Mouse (Mus musculus) myocyte (in vitro differentiated cells): ENCODE results near the gene Klhdc10. TPM values are rescaled to one million over a fixed set of nuclear protein-coding genes. Genes with fewer than 3 reads are reported as not detected.

Source experiments
- H3K27me3 ChIP-seq: one replicate; pipeline ENCODE4 v1.6.1; 2011; ENCODE audit not compliant: control insufficient read depth, insufficient read depth, insufficient read length
- H3K36me3 ChIP-seq: one replicate; pipeline ENCODE4 v1.6.1; 2011; ENCODE audit not compliant: control insufficient read depth, insufficient read depth
- H3K4me2 ChIP-seq: one replicate; pipeline ENCODE4 v1.6.1; 2011; ENCODE audit warnings: low read depth, control low read depth
- H3K4me3 ChIP-seq: one replicate; pipeline ENCODE4 v1.5.1; 2011; ENCODE audit warnings: mild to moderate bottlenecking, control low read depth, moderate library complexity
- H3K79me2 ChIP-seq: one replicate; pipeline ENCODE4 v1.6.1; 2011; ENCODE audit not compliant: control insufficient read depth, insufficient read depth
- H3ac ChIP-seq: one replicate; pipeline ENCODE4 v1.6.1; 2011; ENCODE audit not compliant: control insufficient read depth, insufficient read length
- CEBPB ChIP-seq: IDR thresholded peaks from 2 replicates; pipeline ENCODE4 v1.6.1; 2011; ENCODE audit warnings: mild to moderate bottlenecking, moderate library complexity; ENCODE audit not compliant: poor library complexity, insufficient read depth, severe bottlenecking
- E2F4 ChIP-seq: IDR thresholded peaks from one replicate; pipeline ENCODE4 v1.6.1; 2011; ENCODE audit warnings: mild to moderate bottlenecking, control low read depth, moderate library complexity; ENCODE audit not compliant: insufficient read depth
- MAX ChIP-seq: IDR thresholded peaks from one replicate; pipeline ENCODE4 v1.6.1; 2011; ENCODE audit warnings: low read depth, mild to moderate bottlenecking, control low read depth
- MYOD1 ChIP-seq, 3 experiments: IDR thresholded peaks; one replicate each; pipeline ENCODE4 v1.6.1; 2011; ENCODE audit warnings: control low read depth in 2 of 3, low read depth in 2 of 3, mild to moderate bottlenecking in 2 of 3, moderate library complexity in 1 of 3; ENCODE audit not compliant: insufficient read length in 2 of 3, control insufficient read depth in 1 of 3
- MYOG ChIP-seq, 3 experiments: IDR thresholded peaks; one replicate each; pipeline ENCODE4 v1.6.1; 2011; ENCODE audit warnings: control low read depth in 2 of 3, low read depth in 2 of 3, mild to moderate bottlenecking in 2 of 3; ENCODE audit not compliant: insufficient read length in 2 of 3, control insufficient read depth in 1 of 3, insufficient read depth in 1 of 3
- POLR2A ChIP-seq: IDR thresholded peaks from one replicate; pipeline ENCODE4 v1.6.1; 2011; ENCODE audit warnings: low read depth, mild to moderate bottlenecking, control low read depth, moderate library complexity; ENCODE audit not compliant: insufficient read length
- POLR2AphosphoS2 ChIP-seq: IDR thresholded peaks from one replicate; pipeline ENCODE4 v1.6.1; 2011; ENCODE audit warnings: low read depth, control low read depth; ENCODE audit not compliant: insufficient read length
- REST ChIP-seq: IDR thresholded peaks from one replicate; pipeline ENCODE4 v1.6.1; 2011; ENCODE audit warnings: mild to moderate bottlenecking, control low read depth, moderate library complexity; ENCODE audit not compliant: insufficient read depth, insufficient read length
- SRF ChIP-seq: IDR thresholded peaks from one replicate; pipeline ENCODE4 v1.6.1; 2011; ENCODE audit warnings: low read depth; ENCODE audit not compliant: control insufficient read depth, insufficient read length
- TCF12 ChIP-seq: IDR thresholded peaks from one replicate; pipeline ENCODE4 v1.6.1; 2011; ENCODE audit warnings: mild to moderate bottlenecking, control low read depth; ENCODE audit not compliant: poor library complexity, insufficient read depth, severe bottlenecking
- TCF3 ChIP-seq: IDR thresholded peaks from one replicate; pipeline ENCODE4 v1.6.1; 2011; ENCODE audit warnings: low read depth, control low read depth; ENCODE audit not compliant: insufficient read length
- USF1 ChIP-seq: IDR thresholded peaks from one replicate; pipeline ENCODE4 v1.6.1; 2011; ENCODE audit warnings: low read depth, mild to moderate bottlenecking, control low read depth, moderate library complexity
- polyA plus RNA-seq: library from polyadenylated mRNA; unstranded; fragments of >200 nt; fragmentation: generic; extraction: Trizol; gene quantifications from one replicate; pipeline ENCODE4 v1.2.1, GENCODE M21; 2012; ENCODE audit warnings: missing spikeins

Klhdc10 gene
- polyA plus RNA-seq, 1 experiment: 49.1 TPM

GRCm38 (mm10) chr6:30476025-30476765, 74.5 kb downstream of the Klhdc10 start:
- TF ChIP-seq POLR2AphosphoS2: no peak
- TF ChIP-seq E2F4: no peak
- no peak for TF ChIP-seq TCF12
- no peak for TF ChIP-seq SRF
- no peak for TF ChIP-seq MYOG (IDR thresholded peaks at IDR 0.05; ENCODE audit: control insufficient read depth in 1 of 3, insufficient read depth in 1 of 3, insufficient read length in 2 of 3, low read depth in 2 of 3)
- no peak overlapping the region for H3K4me2 ChIP-seq
- H3ac ChIP-seq: no peak overlapping the region
- H3K27me3 ChIP-seq: no peaks in the 10 kb centered on the region
- no peaks in the 10 kb centered on the region for H3K79me2 ChIP-seq
- peaks cover 17% of the 10 kb centered on the region for H3K36me3 ChIP-seq
- no peak overlapping the region for H3K4me3 ChIP-seq

- Histone ChIP-seq H3K4me3 (no peak overlapping the region), H3ac (no peak overlapping the region), H3K27me3 (no peaks in the 10 kb centered on the region), H3K36me3 (peaks cover 23% of the 10 kb centered on the region), H3K4me2 (no peak overlapping the region), H3K79me2 (no peaks in the 10 kb centered on the region)
- TF ChIP-seq TCF3 (no peak), SRF (no peak), MYOD1 (IDR thresholded peaks at IDR 0.05; ENCODE audit: control insufficient read depth in 1 of 3, insufficient read length in 2 of 3, low read depth in 2 of 3) (no peak), USF1 (no peak), TCF12 (no peak), POLR2AphosphoS2 (no peak), E2F4 (no peak), POLR2A (no peak), CEBPB (no peak), REST (no peak), MAX (no peak), MYOG (IDR thresholded peaks at IDR 0.05; ENCODE audit: control insufficient read depth in 1 of 3, insufficient read depth in 1 of 3, insufficient read length in 2 of 3, low read depth in 2 of 3) (no peak)
These were observed 75.6 kb downstream of the Klhdc10 start for GRCm38 (mm10) chr6:30477210-30477714.

GRCm38 (mm10) chr6:30477784-30478183, 76.1 kb downstream of the Klhdc10 start:
- TF ChIP-seq REST (no peak), POLR2A (no peak), MYOG (IDR thresholded peaks at IDR 0.05; ENCODE audit: control insufficient read depth in 1 of 3, insufficient read depth in 1 of 3, insufficient read length in 2 of 3, low read depth in 2 of 3) (no peak), MYOD1 (IDR thresholded peaks at IDR 0.05; ENCODE audit: control insufficient read depth in 1 of 3, insufficient read length in 2 of 3, low read depth in 2 of 3) (no peak), TCF3 (no peak), E2F4 (no peak), POLR2AphosphoS2 (no peak), MAX (no peak), CEBPB (no peak), USF1 (no peak), TCF12 (no peak), SRF (no peak)
- Histone ChIP-seq H3K4me3 (no peak overlapping the region), H3K36me3 (peaks cover 28% of the 10 kb centered on the region), H3K4me2 (no peak overlapping the region), H3K27me3 (no peaks in the 10 kb centered on the region), H3ac (no peak overlapping the region), H3K79me2 (no peaks in the 10 kb centered on the region)

- no peak overlapping the region for H3K4me2 ChIP-seq
- TF ChIP-seq SRF (no peak), MAX (no peak), TCF3 (no peak), REST (no peak), E2F4 (no peak), TCF12 (no peak), USF1 (no peak), MYOG (IDR thresholded peaks at IDR 0.05; ENCODE audit: control insufficient read depth in 1 of 3, insufficient read depth in 1 of 3, insufficient read length in 2 of 3, low read depth in 2 of 3) (no peak), POLR2A (no peak), POLR2AphosphoS2 (no peak), CEBPB (no peak), MYOD1 (IDR thresholded peaks at IDR 0.05; ENCODE audit: control insufficient read depth in 1 of 3, insufficient read length in 2 of 3, low read depth in 2 of 3) (no peak)
- no peaks in the 10 kb centered on the region for H3K79me2 ChIP-seq
- no peak overlapping the region for H3ac ChIP-seq
- H3K36me3 ChIP-seq: peaks cover 42% of the 10 kb centered on the region
- H3K4me3 ChIP-seq: no peak overlapping the region
- H3K27me3 ChIP-seq: no peaks in the 10 kb centered on the region
These were observed 77.8 kb downstream of the Klhdc10 start for GRCm38 (mm10) chr6:30479418-30479817.

- no peak for TF ChIP-seq TCF3
- peak; percentile 33 to 70 (median 60) for TF ChIP-seq MYOD1 (IDR thresholded peaks at IDR 0.05; ENCODE audit: control insufficient read depth in 1 of 3, insufficient read length in 2 of 3, low read depth in 2 of 3)
- TF ChIP-seq POLR2AphosphoS2: no peak
- no peak for TF ChIP-seq MAX
- H3K27me3 ChIP-seq: no peaks in the 10 kb centered on the region
- H3K4me3 ChIP-seq: no peak overlapping the region
- peaks cover 67% of the 10 kb centered on the region for H3K36me3 ChIP-seq
- H3K4me2 ChIP-seq: no peak overlapping the region
- no peak overlapping the region for H3ac ChIP-seq
- H3K79me2 ChIP-seq: no peaks in the 10 kb centered on the region
These were observed 81.2 kb downstream of the Klhdc10 start for GRCm38 (mm10) chr6:30482908-30483307.
